23 mouse cellular contexts compared by ENCODE assay signal in the genomic region with DNA sequence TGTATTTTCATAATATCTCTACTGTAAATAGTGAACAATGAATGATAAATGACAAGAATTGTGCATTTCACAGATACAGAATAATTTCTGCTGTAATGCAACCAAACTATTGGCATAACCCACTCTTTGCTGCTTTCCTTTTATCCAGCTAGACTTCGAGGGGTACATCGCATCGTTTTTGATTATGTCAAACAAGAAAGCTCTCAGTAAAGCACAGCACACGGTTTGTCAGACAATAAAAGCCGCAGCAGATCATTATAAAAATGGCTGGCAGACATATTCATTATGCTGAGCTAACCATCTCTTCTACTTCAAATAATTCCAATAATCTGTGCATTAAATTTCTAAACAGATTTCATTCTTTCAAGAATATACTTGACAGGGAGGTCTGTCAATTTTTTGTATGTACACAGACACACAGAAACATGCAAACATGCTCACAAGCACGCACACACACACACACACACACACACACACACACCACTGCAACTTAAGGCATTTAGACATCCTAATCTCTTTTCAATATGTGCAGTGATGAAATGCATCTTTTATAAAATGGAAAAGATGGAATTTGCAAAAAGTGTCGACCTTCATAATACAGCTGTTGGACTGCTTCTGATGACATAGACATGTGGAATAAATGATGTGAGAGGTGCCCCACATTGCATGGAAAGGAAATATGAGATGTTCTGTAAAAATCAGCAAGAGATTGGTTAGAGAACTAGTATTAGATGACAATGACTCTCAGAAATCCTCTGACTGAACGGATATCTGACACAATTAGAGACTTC.
DNase-seq lines count a peak whose midpoint lies in the region; ATAC-seq and TF ChIP-seq lines count a peak whose summit lies in the region.
"Had no signal": no experiment of that assay in that cellular context is flagged by ENCODE, and none has a peak within 500 bp of the region (broad histone marks: within the 10 kb centered on the region; RNA-seq: fewer than 3 reads in every experiment).

No protein-coding gene starts in this region.

- no peak for TF ChIP-seq CTCF in lung, adult 2 months (IDR thresholded peaks at IDR 0.05; ENCODE audit: insufficient read depth, low read length)

- H3K4me1 ChIP-seq in forebrain, embryonic 14.5 days (ENCODE audit: control insufficient read depth, insufficient read depth, low read length), result no peaks in the 10 kb centered on the region
- peaks cover 11% of the 10 kb centered on the region; the same call in 1 of the 2 replicates for H3K4me1 ChIP-seq in forebrain, embryonic 10.5 days
- no peaks in the 10 kb centered on the region for H3K4me1 ChIP-seq in lung, embryonic 16.5 days (replicated peaks; ENCODE audit: control insufficient read depth, insufficient read depth, low read length)
- no peaks in the 10 kb centered on the region for H3K4me1 ChIP-seq in lung, adult 2 months (ENCODE audit: control insufficient read depth, insufficient read depth, low read length)
- no peaks in the 10 kb centered on the region for H3K4me1 ChIP-seq in midbrain, embryonic 16.5 days (ENCODE audit: control insufficient read depth, insufficient read depth, low read length)
- H3K4me1 ChIP-seq in midbrain, embryonic 13.5 days (replicated peaks), result 0 out of 2 replicates have a peak, but pooled peaks cover 2% of the 10 kb centered on the region
- H3K4me1 ChIP-seq: embryonic facial prominence, embryonic 12.5 days; forebrain, embryonic 12.5 days; heart, embryonic 10.5 days; hindbrain, embryonic 12.5 days had no signal

- H3K4me2 ChIP-seq in forebrain, embryonic 14.5 days (ENCODE audit: low read length), result no peak overlapping the region
- no peak overlapping the region for H3K4me2 ChIP-seq in lung, embryonic 16.5 days (ENCODE audit: low read depth, low read length)
- no peak overlapping the region for H3K4me2 ChIP-seq in midbrain, embryonic 16.5 days (ENCODE audit: low read length)
- H3K4me2 ChIP-seq in midbrain, embryonic 13.5 days (replicated peaks), result no peak overlapping the region
- H3K4me2 ChIP-seq: embryonic facial prominence, embryonic 12.5 days; forebrain, embryonic 12.5 days; hindbrain, embryonic 12.5 days had no signal

- WGBS in forebrain, embryonic 14.5 days, result 56% methylated on average over 8 of the region's 8 CpGs
- 84% methylated on average over 8 of the region's 8 CpGs for WGBS in forebrain, embryonic 10.5 days
- 50% methylated on average over 8 of the region's 8 CpGs for WGBS in lung, embryonic 16.5 days
- WGBS in lung, adult 2 months, result 59% methylated on average over 8 of the region's 8 CpGs
- 46% methylated on average over 8 of the region's 8 CpGs for whole genome bisulfite sequencing in midbrain, embryonic 16.5 days
- 60% methylated on average over 8 of the region's 8 CpGs for WGBS in midbrain, embryonic 13.5 days

- peak; percentile 16 for DNase-seq in forebrain, embryonic 14.5 days (ENCODE audit: low spot score)
- DNase-seq in forebrain, embryonic 10.5 days (ENCODE audit: extremely low spot score, low spot score), result no peak
- DNase-seq in lung, adult 2 months, result no peak
- DNase-seq in layer of hippocampus, postnatal 25 days (ENCODE audit: extremely low spot score in 1 of 2, low spot score in 1 of 2), result no peak
- DNase-seq: adrenal gland, adult 8-10 months; adrenal gland, postnatal 36 days; B cell, adult 2 months; cerebellum, adult 11 months; cerebellum, adult 9-10 months; cerebellum, postnatal 25 days; gastrocnemius, postnatal 10 days; heart, adult 18-20 months; heart, postnatal 10 days; heart, postnatal 4 days had no signal

- H3K4me3 ChIP-seq in forebrain, embryonic 14.5 days (ENCODE audit: low read depth, low read length), result no peak overlapping the region
- no peak overlapping the region for H3K4me3 ChIP-seq in forebrain, embryonic 10.5 days
- H3K4me3 ChIP-seq in lung, embryonic 16.5 days (ENCODE audit: low read length), result no peak overlapping the region
- H3K4me3 ChIP-seq in lung, adult 2 months (replicated peaks; ENCODE audit: extremely low read depth, low read depth, low read length), result no peak overlapping the region
- no peak overlapping the region for H3K4me3 ChIP-seq in midbrain, embryonic 16.5 days (ENCODE audit: low read depth, low read length)
- no peak overlapping the region for H3K4me3 ChIP-seq in midbrain, embryonic 13.5 days (replicated peaks)
- H3K4me3 ChIP-seq: embryonic facial prominence, embryonic 12.5 days; forebrain, embryonic 12.5 days; heart, embryonic 10.5 days; hindbrain, embryonic 12.5 days had no signal

- H3K36me3 ChIP-seq in forebrain, embryonic 14.5 days (ENCODE audit: control insufficient read depth, insufficient read depth, low read length), result no peaks in the 10 kb centered on the region
- no peaks in the 10 kb centered on the region for H3K36me3 ChIP-seq in forebrain, embryonic 10.5 days (replicated peaks)
- H3K36me3 ChIP-seq in lung, embryonic 16.5 days (ENCODE audit: control insufficient read depth, insufficient read depth, low read length), result no peaks in the 10 kb centered on the region
- H3K36me3 ChIP-seq in midbrain, embryonic 16.5 days (ENCODE audit: control insufficient read depth, insufficient read depth, low read length), result no peaks in the 10 kb centered on the region
- H3K36me3 ChIP-seq in midbrain, embryonic 13.5 days, result no peaks in the 10 kb centered on the region
- H3K36me3 ChIP-seq: embryonic facial prominence, embryonic 12.5 days; forebrain, embryonic 12.5 days; G1E; heart, embryonic 10.5 days; hindbrain, embryonic 12.5 days had no signal

- no peak for TF ChIP-seq POLR2A in lung, adult 2 months (IDR thresholded peaks at IDR 0.05; ENCODE audit: borderline replicate concordance, extremely low read depth, low read depth, low read length)

- H3K9ac ChIP-seq in forebrain, embryonic 14.5 days (ENCODE audit: low read length), result no peak overlapping the region
- no peak overlapping the region for H3K9ac ChIP-seq in lung, embryonic 16.5 days (ENCODE audit: low read length)
- no peak overlapping the region for H3K9ac ChIP-seq in midbrain, embryonic 16.5 days (ENCODE audit: low read depth, low read length)
- no peak overlapping the region for H3K9ac ChIP-seq in midbrain, embryonic 13.5 days (replicated peaks)
- H3K9ac ChIP-seq: embryonic facial prominence, embryonic 12.5 days; forebrain, embryonic 12.5 days; hindbrain, embryonic 12.5 days had no signal

- H3K27me3 ChIP-seq in forebrain, embryonic 14.5 days (replicated peaks; ENCODE audit: control insufficient read depth, insufficient read depth, low read length), result no peaks in the 10 kb centered on the region
- H3K27me3 ChIP-seq in forebrain, embryonic 10.5 days (ENCODE audit: poor library complexity, severe bottlenecking), result no peaks in the 10 kb centered on the region
- no peaks in the 10 kb centered on the region for H3K27me3 ChIP-seq in lung, embryonic 16.5 days (ENCODE audit: control insufficient read depth, insufficient read depth, low read depth, low read length)
- no peaks in the 10 kb centered on the region for H3K27me3 ChIP-seq in midbrain, embryonic 16.5 days (ENCODE audit: control insufficient read depth, insufficient read depth, low read depth, low read length)
- no peaks in the 10 kb centered on the region for H3K27me3 ChIP-seq in midbrain, embryonic 13.5 days
- H3K27me3 ChIP-seq: embryonic facial prominence, embryonic 12.5 days; forebrain, embryonic 12.5 days; hindbrain, embryonic 12.5 days had no signal

- no peak for ATAC-seq in forebrain, embryonic 14.5 days
- peak; percentile 93 for ATAC-seq in lung, embryonic 16.5 days (ENCODE audit: low read depth)
- ATAC-seq in midbrain, embryonic 16.5 days, result 0 out of 2 replicates have a peak, but pooled peaks have one; percentile 58
- ATAC-seq in midbrain, embryonic 13.5 days, result no peak
- ATAC-seq: CD4-positive, CD25-positive, alpha-beta regulatory T cell, adult 4 months had no signal

- H3K9me3 ChIP-seq in forebrain, embryonic 14.5 days (replicated peaks; ENCODE audit: control insufficient read depth, low read length), result no peaks in the 10 kb centered on the region
- H3K9me3 ChIP-seq in forebrain, embryonic 10.5 days, result no peaks in the 10 kb centered on the region
- H3K9me3 ChIP-seq in lung, embryonic 16.5 days (ENCODE audit: control insufficient read depth, low read length), result no peaks in the 10 kb centered on the region
- H3K9me3 ChIP-seq in midbrain, embryonic 16.5 days (replicated peaks; ENCODE audit: control insufficient read depth, low read length, poor library complexity, severe bottlenecking), result no peaks in the 10 kb centered on the region
- no peaks in the 10 kb centered on the region for H3K9me3 ChIP-seq in midbrain, embryonic 13.5 days
- H3K9me3 ChIP-seq: embryonic facial prominence, embryonic 12.5 days; forebrain, embryonic 12.5 days; G1E; heart, embryonic 10.5 days; hindbrain, embryonic 12.5 days had no signal

- no peak overlapping the region for H3K27ac ChIP-seq in forebrain, embryonic 14.5 days (ENCODE audit: low read depth, low read length)
- H3K27ac ChIP-seq in forebrain, embryonic 10.5 days, result no peak overlapping the region
- no peak overlapping the region for H3K27ac ChIP-seq in lung, embryonic 16.5 days (ENCODE audit: low read length)
- peak overlapping the region; percentile 33; the same call in 1 of the 2 replicates for H3K27ac ChIP-seq in midbrain, embryonic 16.5 days (ENCODE audit: low read length)
- H3K27ac ChIP-seq in midbrain, embryonic 13.5 days, result no peak overlapping the region
- H3K27ac ChIP-seq: embryonic facial prominence, embryonic 12.5 days; forebrain, embryonic 12.5 days; heart, embryonic 10.5 days; hindbrain, embryonic 12.5 days had no signal

Comparison
In these comparisons a context has a peak if more than half of its experiments do, and no peak if none do; other contexts are left out.
1. ATAC-seq: peak in lung, embryonic 16.5 days (single experiment) and midbrain, embryonic 16.5 days (single experiment); none in forebrain, embryonic 14.5 days (single experiment) and midbrain, embryonic 13.5 days (single experiment).